Mouse (Mus musculus) yolk sac, embryonic 10.5 days (tissue): ENCODE measurements at regions not wholly inside any gene's neighbourhood (a gene's known extent, or its start where the extent isn't known, plus 50 kb on each side); places are given as distances from the start of the nearest gene placed in this dataset.

Source experiments
- DNase-seq: peaks from one replicate; pipeline ENCODE4 v3.0.0-alpha.2; 2017; ENCODE audit warnings: low spot score

DNA sequence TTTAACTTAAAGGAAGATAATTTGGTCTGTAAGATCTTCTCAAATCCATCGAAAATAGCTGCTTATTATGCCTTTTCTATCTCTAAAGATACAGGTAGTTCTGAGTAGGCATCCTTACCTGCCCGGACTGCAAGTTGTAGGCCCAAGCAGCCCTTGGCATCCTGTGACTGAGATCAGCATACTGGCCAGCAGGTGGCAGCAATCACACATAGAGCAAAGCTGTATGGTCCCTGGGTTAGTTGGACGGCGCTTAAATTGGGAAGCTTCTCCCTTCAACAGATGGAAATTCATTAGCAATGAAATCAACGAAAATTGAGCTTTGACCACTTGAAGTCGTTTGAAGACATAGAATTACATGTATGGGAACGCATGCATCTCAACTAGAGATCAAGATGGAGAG lies 61.0 kb downstream of the Ccng2 start:
- DNase-seq = peak; percentile 15

DNA sequence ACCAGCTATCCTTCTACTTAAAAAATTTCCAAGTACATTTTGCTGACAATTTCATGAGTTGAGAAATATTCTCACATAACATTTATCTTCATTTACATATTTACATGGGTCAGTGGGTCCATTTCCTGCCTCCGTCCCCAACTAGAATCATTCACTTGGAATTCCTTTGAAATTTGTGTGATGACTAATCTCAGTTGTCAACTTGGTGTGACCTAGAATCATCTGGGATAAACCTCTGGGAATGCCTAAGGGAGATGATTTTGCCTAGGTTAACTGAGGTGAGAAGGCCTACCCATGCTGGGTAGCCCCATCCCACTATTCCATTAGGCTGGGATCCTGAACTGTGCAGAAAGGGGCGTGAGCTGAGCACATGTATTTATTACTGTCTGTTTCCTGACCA lies 63.8 kb downstream of the Ccng2 start:
- DNase-seq = no peak

DNA sequence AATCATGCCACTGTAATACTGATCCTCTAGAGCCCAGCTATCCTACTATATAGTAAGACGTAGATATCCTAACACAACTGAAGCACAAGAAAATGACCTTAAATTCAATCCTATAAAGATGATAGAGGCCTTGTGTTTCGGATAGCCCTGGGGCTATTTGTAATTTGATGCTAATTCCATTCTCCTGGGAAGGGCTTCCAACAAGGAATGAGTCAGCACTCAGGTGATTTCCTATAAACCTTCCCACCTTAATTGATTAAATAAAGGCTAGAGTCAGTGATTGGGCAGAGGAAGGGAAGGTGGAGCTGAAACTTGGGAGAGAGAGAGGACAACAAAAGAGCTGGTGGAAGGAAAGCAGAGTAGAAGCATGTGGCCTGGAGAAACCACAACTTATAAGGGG lies 86.0 kb downstream of the Ccng2 start:
- DNase-seq = no peak
